Mouse (Mus musculus) cortical plate, adult 2 months (tissue): Measurements from ENCODE around the gene Mycl.

Source experiments
- CTCF ChIP-seq: fragments of 200-500 bp; IDR thresholded peaks from 2 replicates; pipeline ENCODE4 v1.5.1; 2011; ENCODE audit warnings: mild to moderate bottlenecking, control low read depth, low read length; ENCODE audit not compliant: insufficient read depth; ENCODE audit errors: extremely low read depth
- POLR2A ChIP-seq: fragments of 200-500 bp; IDR thresholded peaks from 2 replicates; pipeline ENCODE4 v1.6.1; 2011; ENCODE audit warnings: mild to moderate bottlenecking, low read length, control low read depth; ENCODE audit not compliant: insufficient read depth; ENCODE audit errors: extremely low read depth

- TF ChIP-seq CTCF (no peak), POLR2A (no peak)
These were observed 34.9 kb upstream of the Mycl start for GRCm38 (mm10) chr4:122960321-122961099.
